In the genomic region with DNA sequence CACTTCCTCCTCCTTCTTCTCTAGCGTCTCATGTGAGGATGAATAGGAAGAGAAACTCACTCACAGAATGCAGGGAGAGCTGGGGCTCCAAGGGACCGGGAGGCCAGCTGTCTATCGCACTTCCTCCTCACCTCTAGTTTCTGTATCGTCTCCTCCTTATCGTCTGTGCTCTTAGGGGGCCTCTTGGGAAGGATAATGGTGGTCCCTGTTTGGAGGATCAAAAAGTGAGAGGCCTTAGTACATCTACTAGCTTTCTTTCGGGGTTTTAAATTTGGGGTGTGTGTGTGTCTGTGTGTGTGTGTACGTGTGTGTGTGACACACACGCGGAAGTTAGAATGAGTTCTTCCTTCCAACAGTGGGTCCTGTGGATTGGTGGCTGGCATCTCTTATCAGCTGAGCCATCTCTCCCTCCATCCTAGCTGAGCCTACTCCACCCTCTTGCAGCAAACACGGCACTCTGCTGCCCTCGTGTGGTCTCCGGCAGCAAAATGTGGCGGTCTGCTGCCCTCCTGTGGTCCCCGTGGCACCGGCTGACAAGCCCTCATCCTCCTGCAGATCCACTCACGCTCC, we compare ENCODE assay signal across 1 mouse cellular context.
TF ChIP-seq lines count a peak whose summit lies in the region.

No protein-coding gene starts in this region.

TF ChIP-seq in C2C12, 6 proteins besides CTCF, POLR2A, EP300 and RAD21 (continued from another document):
- no peak for TF ChIP-seq MYOG (IDR thresholded peaks at IDR 0.05; ENCODE audit: control insufficient read depth, extremely low read depth, insufficient read length)
- no peak for TF ChIP-seq USF1 (IDR thresholded peaks at IDR 0.05; ENCODE audit: low read depth)
